Mouse (Mus musculus) cerebellum, adult 2 months (tissue): Measurements from ENCODE around the gene Cemip2.

Experiments used
- CTCF ChIP-seq: fragments of 200-500 bp; IDR thresholded peaks from 2 replicates; pipeline ENCODE4 v1.5.1; 2011; ENCODE audit warnings: low read depth, mild to moderate bottlenecking, control low read depth, low read length, moderate library complexity, borderline replicate concordance; ENCODE audit not compliant: insufficient read depth
- POLR2A ChIP-seq: fragments of 200-500 bp; IDR thresholded peaks from 2 replicates; pipeline ENCODE4 v1.6.1; 2011; ENCODE audit warnings: low read length, control low read depth, borderline replicate concordance; ENCODE audit not compliant: insufficient read depth

DNA sequence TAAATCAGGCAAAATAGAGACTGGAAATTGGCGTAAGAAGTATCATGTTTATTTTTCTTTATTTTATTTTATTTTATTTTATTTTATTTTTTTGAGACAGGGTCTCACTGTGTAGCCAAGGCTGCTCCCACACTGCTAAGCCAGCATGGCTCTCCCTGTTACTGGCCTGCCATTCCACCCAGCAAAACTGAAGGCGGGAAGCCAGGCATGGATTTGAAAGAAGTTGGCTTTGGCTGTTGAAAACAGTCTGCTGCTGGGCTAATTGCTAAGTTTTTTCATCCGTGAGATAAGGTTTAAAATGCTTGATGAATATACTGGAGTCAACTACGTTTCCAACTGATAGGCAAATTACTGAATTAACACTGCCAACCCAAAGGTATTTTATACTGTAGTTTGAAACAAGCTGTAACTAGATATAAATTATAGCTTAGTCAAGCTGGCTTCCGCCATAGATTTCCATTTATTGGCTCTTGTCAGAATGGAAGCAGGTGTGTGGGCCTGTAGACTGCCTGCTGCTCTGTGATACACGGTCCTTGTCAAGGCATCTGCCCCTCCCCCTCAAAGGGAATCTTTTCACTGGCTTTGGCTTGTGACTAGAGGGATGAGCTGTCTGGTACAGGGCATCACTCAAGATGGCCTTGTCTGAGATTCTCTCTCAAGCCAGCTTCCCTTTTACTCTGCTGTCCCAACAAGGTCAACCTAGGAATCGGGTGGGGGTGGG is 3.1 kb downstream of the Cemip2 start:
- no peak for TF ChIP-seq CTCF
- no peak for TF ChIP-seq POLR2A
